Mouse (Mus musculus) mature B cell (primary cell): ENCODE measurements at regions not wholly inside any gene's neighbourhood (a gene's known extent, or its start where the extent isn't known, plus 50 kb on each side); places are given as distances from the start of the nearest gene placed in this dataset.

Experiments used
- in situ Hi-C: fragments of 300-500 bp; cut with MboI; formaldehyde crosslinking; loops from 2 replicates; pipeline ENCODE4 v1.14.3; 2019

- in situ Hi-C loops = no loop called here
Observed at GRCm38 (mm10) chr11:112587386-112587785, 194.6 kb upstream of the Sox9 start.

- in situ Hi-C loops = no loop called here
Observed at GRCm38 (mm10) chr11:112588088-112588487, 193.9 kb upstream of the Sox9 start.

- in situ Hi-C loops = no loop called here
Observed at GRCm38 (mm10) chr11:112590214-112590613, 191.8 kb upstream of the Sox9 start.

- in situ Hi-C loops = no loop called here
Observed at GRCm38 (mm10) chr11:112592411-112593020, 189.5 kb upstream of the Sox9 start.

- in situ Hi-C loops = no loop called here
Observed at GRCm38 (mm10) chr11:112593821-112594220, 188.2 kb upstream of the Sox9 start.

- in situ Hi-C loops = no loop called here
Observed at GRCm38 (mm10) chr11:112607359-112607758, 174.7 kb upstream of the Sox9 start.

GRCm38 (mm10) chr11:112609277-112609676 lies 172.7 kb upstream of the Sox9 start:
- in situ Hi-C loops = no loop called here

- in situ Hi-C loops = no loop called here
Observed at GRCm38 (mm10) chr11:112611073-112611472, 171.0 kb upstream of the Sox9 start.

- in situ Hi-C loops = no loop called here
Observed at GRCm38 (mm10) chr11:112615629-112616028, 166.4 kb upstream of the Sox9 start.

GRCm38 (mm10) chr11:112616942-112617341 lies 165.1 kb upstream of the Sox9 start:
- in situ Hi-C loops = no loop called here

- in situ Hi-C loops = no loop called here
Observed at GRCm38 (mm10) chr11:112620916-112621315, 161.1 kb upstream of the Sox9 start.

- in situ Hi-C loops = no loop called here
Observed at GRCm38 (mm10) chr11:112621385-112622120, 160.5 kb upstream of the Sox9 start.

GRCm38 (mm10) chr11:112649298-112649697 lies 132.7 kb upstream of the Sox9 start:
- in situ Hi-C loops = no loop called here

GRCm38 (mm10) chr11:112657410-112658159 lies 124.4 kb upstream of the Sox9 start:
- in situ Hi-C loops = no loop called here

GRCm38 (mm10) chr11:112659911-112660310 lies 122.1 kb upstream of the Sox9 start:
- in situ Hi-C loops = no loop called here

- in situ Hi-C loops = no loop called here
Observed at GRCm38 (mm10) chr11:112661426-112661825, 120.6 kb upstream of the Sox9 start.

GRCm38 (mm10) chr11:112667311-112667710 lies 114.7 kb upstream of the Sox9 start:
- in situ Hi-C loops = no loop called here

GRCm38 (mm10) chr11:112672086-112672485 lies 109.9 kb upstream of the Sox9 start:
- in situ Hi-C loops = no loop called here

GRCm38 (mm10) chr11:112690047-112690446 lies 92.0 kb upstream of the Sox9 start:
- in situ Hi-C loops = no loop called here

GRCm38 (mm10) chr11:112706091-112706490 lies 75.9 kb upstream of the Sox9 start:
- in situ Hi-C loops = no loop called here

- in situ Hi-C loops = no loop called here
Observed at GRCm38 (mm10) chr11:112708119-112708730, 73.8 kb upstream of the Sox9 start.

- in situ Hi-C loops = no loop called here
Observed at GRCm38 (mm10) chr11:112711656-112712055, 70.4 kb upstream of the Sox9 start.
